Mouse (Mus musculus): ENCODE data around the gene Agbl4. TPM values are rescaled to one million over a fixed set of nuclear protein-coding genes. Genes with fewer than 3 reads are reported as not detected.

The Agbl4 gene
- polyA plus RNA-seq, 1 experiment from 2014 or later = 0.47 TPM

DNA sequence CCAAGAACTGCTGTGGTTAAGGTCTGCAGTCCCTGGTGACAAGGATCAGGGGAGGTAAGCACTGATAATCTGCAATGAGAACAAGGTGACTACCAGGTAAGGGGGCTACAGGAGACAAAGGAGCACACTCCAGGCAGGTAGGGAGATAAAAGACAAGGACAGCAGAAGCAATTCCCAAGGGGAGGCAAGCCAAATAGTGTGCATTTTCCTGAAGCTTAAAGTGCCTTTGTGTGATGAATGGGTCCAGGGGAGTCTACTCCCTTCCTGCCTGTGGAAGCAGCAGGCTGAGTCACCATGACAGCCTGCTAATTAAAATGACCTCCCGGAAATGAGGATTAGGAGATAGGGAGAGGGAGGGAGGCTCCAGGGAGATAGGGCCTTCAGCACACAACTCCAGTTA, 1266.3 kb downstream of the Agbl4 start:
- no peaks in the 10 kb centered on the region for H3K9me3 ChIP-seq (ENCODE audit: control insufficient read depth, low read length)
- no peaks in the 10 kb centered on the region for H3K36me3 ChIP-seq (ENCODE audit: control insufficient read depth, insufficient read depth, low read length)
- no peaks in the 10 kb centered on the region for H3K27me3 ChIP-seq (ENCODE audit: control insufficient read depth, insufficient read depth, low read length)
- H3K4me3 ChIP-seq (ENCODE audit: low read depth, low read length) = no peak overlapping the region
- no peak overlapping the region for H3K27ac ChIP-seq (replicated peaks; ENCODE audit: low read depth, low read length)
- 0 out of 2 replicates have a peak, but pooled peaks cover 2% of the 10 kb centered on the region for H3K4me1 ChIP-seq (ENCODE audit: control insufficient read depth, insufficient read depth, low read length)
- H3K4me2 ChIP-seq (ENCODE audit: low read depth, severe bottlenecking) = no peak overlapping the region
- DNase-seq (ENCODE audit: low spot score) (no peak), ATAC-seq (ENCODE audit: insufficient number of reproducible peaks, low FRiP score, low TSS enrichment, low read depth) (no peak)
- WGBS = 10% methylated on average over 1 of the region's 1 CpGs
- H3K9ac ChIP-seq (ENCODE audit: low read length) = no peak overlapping the region

DNA sequence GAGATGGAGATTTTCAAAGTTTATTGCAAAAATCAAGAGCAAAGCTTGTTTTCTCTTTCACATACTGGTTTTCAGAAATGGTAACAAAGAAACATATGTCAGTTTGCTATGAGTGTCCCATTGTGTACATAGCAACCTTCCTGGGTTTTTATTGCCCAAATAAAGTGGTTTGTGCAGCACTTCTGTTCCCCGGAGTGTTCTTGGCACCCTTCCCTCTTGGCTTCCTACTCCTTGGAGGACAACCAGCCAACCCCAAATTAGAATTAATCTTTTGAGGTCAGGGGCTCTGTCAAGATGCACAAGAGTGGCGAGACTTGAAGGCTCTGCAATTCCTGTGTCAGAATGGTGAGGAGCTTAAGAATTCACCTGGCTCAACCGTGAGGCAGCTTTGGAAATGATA, 1266.7 kb downstream of the Agbl4 start:
- no peak overlapping the region for H3K4me3 ChIP-seq (ENCODE audit: low read depth, low read length)
- 39% methylated on average over 3 of the region's 3 CpGs for WGBS
- no peak overlapping the region for H3K27ac ChIP-seq (replicated peaks; ENCODE audit: low read depth, low read length)
- H3K36me3 ChIP-seq (ENCODE audit: control insufficient read depth, insufficient read depth, low read length) = no peaks in the 10 kb centered on the region
- H3K27me3 ChIP-seq (ENCODE audit: control insufficient read depth, insufficient read depth, low read length) = no peaks in the 10 kb centered on the region
- no peaks in the 10 kb centered on the region for H3K9me3 ChIP-seq (ENCODE audit: control insufficient read depth, low read length)
- H3K4me1 ChIP-seq (ENCODE audit: control insufficient read depth, insufficient read depth, low read length) = 0 out of 2 replicates have a peak, but pooled peaks cover 2% of the 10 kb centered on the region
- DNase-seq (ENCODE audit: low spot score) = no peak
- no peak overlapping the region for H3K4me2 ChIP-seq (ENCODE audit: low read depth, severe bottlenecking)
- no peak for ATAC-seq (ENCODE audit: insufficient number of reproducible peaks, low FRiP score, low TSS enrichment, low read depth)
- H3K9ac ChIP-seq (ENCODE audit: low read length) = no peak overlapping the region

GRCm38 (mm10) chr4:111666713-111667112, 1269.3 kb downstream of the Agbl4 start:
- H3K4me1 ChIP-seq (ENCODE audit: control insufficient read depth, insufficient read depth, low read length) = 0 out of 2 replicates have a peak, but pooled peaks cover 2% of the 10 kb centered on the region
- WGBS = 85% methylated on average over 1 of the region's 1 CpGs
- ATAC-seq (ENCODE audit: insufficient number of reproducible peaks, low FRiP score, low TSS enrichment, low read depth) = no peak

DNA sequence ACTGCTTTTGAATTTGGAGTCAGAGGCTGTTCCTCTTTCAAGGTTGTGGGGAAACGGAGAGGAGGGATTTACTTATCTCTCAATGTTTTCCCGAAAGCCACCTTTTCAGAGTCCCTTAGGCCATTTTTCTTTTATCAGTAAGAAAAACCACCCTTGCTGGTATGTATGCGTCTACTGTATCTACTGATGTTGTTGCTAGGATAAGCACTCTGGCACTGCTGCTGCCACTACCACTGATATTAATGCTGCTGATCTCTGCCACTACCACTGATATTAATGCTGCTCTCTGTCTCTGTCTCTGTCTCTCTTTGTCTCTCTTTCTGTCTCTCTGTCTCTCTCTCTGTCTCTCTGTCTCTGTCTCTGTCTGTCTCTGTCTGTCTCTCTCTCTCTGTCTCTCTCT, 1271.9 kb downstream of the Agbl4 start:
- no peak overlapping the region for H3K27ac ChIP-seq (replicated peaks; ENCODE audit: low read depth, low read length)
- ATAC-seq (ENCODE audit: insufficient number of reproducible peaks, low FRiP score, low TSS enrichment, low read depth) (no peak), DNase-seq (ENCODE audit: low spot score) (no peak)
- WGBS = 85% methylated on average over 3 of the region's 3 CpGs
- H3K4me2 ChIP-seq (ENCODE audit: low read depth, severe bottlenecking) = no peak overlapping the region
- no peaks in the 10 kb centered on the region for H3K9me3 ChIP-seq (ENCODE audit: control insufficient read depth, low read length)
- no peaks in the 10 kb centered on the region for H3K27me3 ChIP-seq (ENCODE audit: control insufficient read depth, insufficient read depth, low read length)
- no peaks in the 10 kb centered on the region for H3K36me3 ChIP-seq (ENCODE audit: control insufficient read depth, insufficient read depth, low read length)
- H3K4me3 ChIP-seq (ENCODE audit: low read depth, low read length) = no peak overlapping the region
- no peaks in the 10 kb centered on the region for H3K4me1 ChIP-seq (ENCODE audit: control insufficient read depth, insufficient read depth, low read length)
- no peak overlapping the region for H3K9ac ChIP-seq (ENCODE audit: low read length)

More at GRCm38 (mm10) chr4:111666713-111667112, 1269.3 kb downstream of the Agbl4 start:
- no peak overlapping the region for H3K27ac ChIP-seq (replicated peaks; ENCODE audit: low read depth, low read length)
- no peaks in the 10 kb centered on the region for H3K36me3 ChIP-seq (ENCODE audit: control insufficient read depth, insufficient read depth, low read length)
- no peak overlapping the region for H3K4me2 ChIP-seq (ENCODE audit: low read depth, severe bottlenecking)
- H3K4me3 ChIP-seq (ENCODE audit: low read depth, low read length) = no peak overlapping the region
- no peak overlapping the region for H3K9ac ChIP-seq (ENCODE audit: low read length)
- no peaks in the 10 kb centered on the region for H3K9me3 ChIP-seq (ENCODE audit: control insufficient read depth, low read length)
- H3K27me3 ChIP-seq (ENCODE audit: control insufficient read depth, insufficient read depth, low read length) = no peaks in the 10 kb centered on the region
- DNase-seq (ENCODE audit: low spot score) = no peak

GRCm38 (mm10) chr4:111670566-111671421, 1273.3 kb downstream of the Agbl4 start:
- H3K4me1 ChIP-seq (ENCODE audit: control insufficient read depth, insufficient read depth, low read length) = no peaks in the 10 kb centered on the region
- no peaks in the 10 kb centered on the region for H3K36me3 ChIP-seq (ENCODE audit: control insufficient read depth, insufficient read depth, low read length)
- H3K4me2 ChIP-seq (ENCODE audit: low read depth, severe bottlenecking) = no peak overlapping the region
- H3K9ac ChIP-seq (ENCODE audit: low read length) = no peak overlapping the region
- H3K9me3 ChIP-seq (ENCODE audit: control insufficient read depth, low read length) = no peaks in the 10 kb centered on the region
- no peaks in the 10 kb centered on the region for H3K27me3 ChIP-seq (ENCODE audit: control insufficient read depth, insufficient read depth, low read length)
- no peak for DNase-seq (ENCODE audit: low spot score)
- H3K4me3 ChIP-seq (ENCODE audit: low read depth, low read length) = no peak overlapping the region
- WGBS = 20% methylated on average over 12 of the region's 12 CpGs
- H3K27ac ChIP-seq (replicated peaks; ENCODE audit: low read depth, low read length) = no peak overlapping the region
- ATAC-seq (ENCODE audit: insufficient number of reproducible peaks, low FRiP score, low TSS enrichment, low read depth) = no peak; the same call in 1 of the 2 replicates

GRCm38 (mm10) chr4:111671440-111671839, 1274.0 kb downstream of the Agbl4 start:
- ATAC-seq (ENCODE audit: insufficient number of reproducible peaks, low FRiP score, low TSS enrichment, low read depth) (no peak), DNase-seq (ENCODE audit: low spot score) (no peak)
- Histone ChIP-seq H3K27me3 (ENCODE audit: control insufficient read depth, insufficient read depth, low read length) (no peaks in the 10 kb centered on the region), H3K36me3 (ENCODE audit: control insufficient read depth, insufficient read depth, low read length) (no peaks in the 10 kb centered on the region), H3K9me3 (ENCODE audit: control insufficient read depth, low read length) (no peaks in the 10 kb centered on the region), H3K4me3 (ENCODE audit: low read depth, low read length) (no peak overlapping the region), H3K9ac (ENCODE audit: low read length) (no peak overlapping the region), H3K27ac (replicated peaks; ENCODE audit: low read depth, low read length) (no peak overlapping the region), H3K4me2 (ENCODE audit: low read depth, severe bottlenecking) (no peak overlapping the region), H3K4me1 (ENCODE audit: control insufficient read depth, insufficient read depth, low read length) (no peaks in the 10 kb centered on the region)
- WGBS = 52% methylated on average over 4 of the region's 4 CpGs

GRCm38 (mm10) chr4:111673904-111674303, 1276.4 kb downstream of the Agbl4 start:
- no peak overlapping the region for H3K9ac ChIP-seq (ENCODE audit: low read length)
- H3K4me2 ChIP-seq (ENCODE audit: low read depth, severe bottlenecking) = no peak overlapping the region
- H3K27ac ChIP-seq (replicated peaks; ENCODE audit: low read depth, low read length) = no peak overlapping the region
- DNase-seq (ENCODE audit: low spot score) (no peak), ATAC-seq (ENCODE audit: insufficient number of reproducible peaks, low FRiP score, low TSS enrichment, low read depth) (no peak)
- no peaks in the 10 kb centered on the region for H3K27me3 ChIP-seq (ENCODE audit: control insufficient read depth, insufficient read depth, low read length)
- no peaks in the 10 kb centered on the region for H3K9me3 ChIP-seq (ENCODE audit: control insufficient read depth, low read length)
- H3K4me3 ChIP-seq (ENCODE audit: low read depth, low read length) = no peak overlapping the region
- no peaks in the 10 kb centered on the region for H3K36me3 ChIP-seq (ENCODE audit: control insufficient read depth, insufficient read depth, low read length)
- H3K4me1 ChIP-seq (ENCODE audit: control insufficient read depth, insufficient read depth, low read length) = no peaks in the 10 kb centered on the region

- no peak overlapping the region for H3K27ac ChIP-seq (replicated peaks; ENCODE audit: low read depth, low read length)
- WGBS = 86% methylated on average over 5 of the region's 5 CpGs
- no peaks in the 10 kb centered on the region for H3K9me3 ChIP-seq (ENCODE audit: control insufficient read depth, low read length)
- no peak overlapping the region for H3K4me2 ChIP-seq (ENCODE audit: low read depth, severe bottlenecking)
- ATAC-seq (ENCODE audit: insufficient number of reproducible peaks, low FRiP score, low TSS enrichment, low read depth) (no peak), DNase-seq (ENCODE audit: low spot score) (no peak)
- H3K9ac ChIP-seq (ENCODE audit: low read length) = no peak overlapping the region
- H3K4me1 ChIP-seq (ENCODE audit: control insufficient read depth, insufficient read depth, low read length) = no peaks in the 10 kb centered on the region
- H3K4me3 ChIP-seq (ENCODE audit: low read depth, low read length) = no peak overlapping the region
- H3K36me3 ChIP-seq (ENCODE audit: control insufficient read depth, insufficient read depth, low read length) = no peaks in the 10 kb centered on the region
- no peaks in the 10 kb centered on the region for H3K27me3 ChIP-seq (ENCODE audit: control insufficient read depth, insufficient read depth, low read length)
Observed at GRCm38 (mm10) chr4:111681926-111682325, 1284.5 kb downstream of the Agbl4 start.
